Mouse (Mus musculus) hindbrain, postnatal 0 days (tissue): ENCODE measurements around the gene Bcas1. TPM values are rescaled to one million over a fixed set of nuclear protein-coding genes. Genes with fewer than 3 reads are reported as not detected.

ENCODE experiments used
- ATAC-seq: fragments of 200-750 bp; cut with Nextera tagmentation; 2 replicates; pipeline ENCODE4 v1.8.0; 2017; ENCODE audit warnings: mild to moderate bottlenecking, moderate TSS enrichment, moderate library complexity
- DNase-seq: peaks from one replicate; pipeline ENCODE4 v3.0.0-alpha.2; 2015; ENCODE audit warnings: low spot score
- H3K27ac ChIP-seq: fragments of 300-500 bp; sonication (generic); 2 replicates; pipeline ENCODE4 v1.5.1; 2014; ENCODE audit warnings: mild to moderate bottlenecking
- H3K27me3 ChIP-seq: fragments of 300-500 bp; sonication (generic); 2 replicates; pipeline ENCODE4 v1.6.1; 2014; ENCODE audit warnings: low read length, mixed read lengths; ENCODE audit not compliant: insufficient read depth
- H3K36me3 ChIP-seq: fragments of 300-500 bp; sonication (generic); 2 replicates; pipeline ENCODE4 v1.6.1; 2014; ENCODE audit warnings: low read length, mixed read lengths; ENCODE audit not compliant: insufficient read depth
- H3K4me1 ChIP-seq: fragments of 300-500 bp; sonication (generic); 2 replicates; pipeline ENCODE4 v1.6.1; 2014; ENCODE audit warnings: antibody characterized with exemption, low read length, mixed read lengths; ENCODE audit not compliant: insufficient read depth
- H3K4me2 ChIP-seq: fragments of 300-500 bp; sonication (generic); 2 replicates; pipeline ENCODE4 v1.6.1; 2014; ENCODE audit warnings: low read depth, mild to moderate bottlenecking, low read length, moderate library complexity, mixed read lengths
- H3K4me3 ChIP-seq: fragments of 300-500 bp; sonication (generic); 2 replicates; pipeline ENCODE4 v1.5.1; 2014; ENCODE audit warnings: low read length
- H3K9ac ChIP-seq: fragments of 300-500 bp; sonication (generic); replicated peaks from 2 replicates; pipeline ENCODE4 v1.6.1; 2014; ENCODE audit warnings: mild to moderate bottlenecking, low read length, moderate library complexity, mixed read lengths
- H3K9me3 ChIP-seq: fragments of 300-500 bp; sonication (generic); 2 replicates; pipeline ENCODE4 v1.6.1; 2016; ENCODE audit warnings: low read length, mixed read lengths
- CTCF ChIP-seq: IDR thresholded peaks from 2 replicates; pipeline ENCODE4 v1.5.1; 2016; ENCODE audit warnings: antibody characterized with exemption, control low read depth, low read depth
- WGBS: fragments of 180-500 bp; shearing (Covaris S2); extraction: QIAGEN DNeasy Blood & Tissue Kit; methylation state at CpG from one replicate; pipeline ENCODE4 v1.1.7; 2014; 5-methylcytosine and 5-hydroxymethylcytosine counted together
- polyA plus RNA-seq: library from polyadenylated mRNA; unstranded; fragments of >200 nt; fragmentation: Nextera tagmentation; extraction: Ambion mirVana; gene quantifications from 2 replicates; pipeline ENCODE4 v1.2.1, GENCODE M21; 2015
- total RNA-seq: library from RNA; depleted of rRNA; stranded (reverse); fragments of >200 nt; gene quantifications from 2 replicates; pipeline ENCODE4 v1.2.3, GENCODE M21; 2014

The Bcas1 gene
- total and polyA plus RNA-seq, 2 experiments from 2014 or later: 22.6 to 34.6 TPM

DNA sequence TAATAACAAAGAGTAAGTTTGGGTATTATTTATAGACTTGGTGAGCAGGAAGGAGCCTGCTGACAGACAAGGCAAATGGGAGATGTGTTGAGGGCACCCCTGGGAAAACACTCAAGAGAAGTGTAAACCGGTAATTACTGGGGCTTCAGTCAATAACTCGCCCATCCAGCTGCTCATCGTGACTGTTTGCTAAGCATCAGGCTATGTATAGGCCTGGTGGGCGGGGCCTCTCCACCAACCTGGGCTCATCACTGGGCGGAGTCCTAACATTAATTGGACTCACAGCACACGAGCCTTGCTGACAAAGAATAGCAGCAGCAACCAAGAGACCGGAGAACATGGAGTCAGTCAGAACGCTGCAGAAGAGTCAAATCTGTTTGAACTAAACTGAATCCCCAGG lies 1.3 kb upstream of the Bcas1 start:
- H3K27ac ChIP-seq: no peak overlapping the region

DNA sequence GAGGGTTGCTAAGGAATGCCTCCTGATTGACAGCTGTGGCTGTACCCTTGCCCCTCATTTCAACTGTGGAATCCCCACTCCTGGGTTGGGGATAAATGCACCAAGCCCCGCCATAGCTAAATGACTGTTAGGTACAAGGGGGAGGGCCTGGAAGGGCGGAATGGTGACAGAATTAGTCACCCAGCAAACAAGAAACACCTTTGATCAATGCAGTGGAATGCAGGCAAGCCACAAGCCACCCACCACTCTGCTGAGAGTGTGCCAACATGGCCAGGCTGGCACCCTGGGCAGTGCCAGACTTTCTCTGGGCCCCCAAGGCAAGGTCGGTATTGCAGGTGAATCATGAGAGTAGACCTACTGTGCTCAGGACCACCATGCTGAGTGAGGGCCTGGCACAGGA lies 3.5 kb downstream of the Bcas1 start:
- no peaks in the 10 kb centered on the region for H3K36me3 ChIP-seq
- H3K9me3 ChIP-seq: no peaks in the 10 kb centered on the region
- H3K4me3 ChIP-seq: no peak overlapping the region
- DNase-seq (no peak), ATAC-seq (no peak)
- H3K27me3 ChIP-seq: no peaks in the 10 kb centered on the region
- WGBS: 46% methylated on average over 3 of the region's 3 CpGs
- no peaks in the 10 kb centered on the region for H3K4me1 ChIP-seq
- H3K9ac ChIP-seq: no peak overlapping the region
- no peak overlapping the region for H3K27ac ChIP-seq
- no peak overlapping the region for H3K4me2 ChIP-seq
- no peak for TF ChIP-seq CTCF

More for the DNA sequence above, 1.3 kb upstream of the Bcas1 start:
- no peak for TF ChIP-seq CTCF
- Histone ChIP-seq H3K9ac (no peak overlapping the region), H3K4me1 (no peaks in the 10 kb centered on the region), H3K36me3 (no peaks in the 10 kb centered on the region), H3K9me3 (no peaks in the 10 kb centered on the region), H3K4me2 (no peak overlapping the region), H3K4me3 (no peak overlapping the region), H3K27me3 (no peaks in the 10 kb centered on the region)
- WGBS: 59% methylated on average over 8 of the region's 8 CpGs
- ATAC-seq (no peak), DNase-seq (no peak)

DNA sequence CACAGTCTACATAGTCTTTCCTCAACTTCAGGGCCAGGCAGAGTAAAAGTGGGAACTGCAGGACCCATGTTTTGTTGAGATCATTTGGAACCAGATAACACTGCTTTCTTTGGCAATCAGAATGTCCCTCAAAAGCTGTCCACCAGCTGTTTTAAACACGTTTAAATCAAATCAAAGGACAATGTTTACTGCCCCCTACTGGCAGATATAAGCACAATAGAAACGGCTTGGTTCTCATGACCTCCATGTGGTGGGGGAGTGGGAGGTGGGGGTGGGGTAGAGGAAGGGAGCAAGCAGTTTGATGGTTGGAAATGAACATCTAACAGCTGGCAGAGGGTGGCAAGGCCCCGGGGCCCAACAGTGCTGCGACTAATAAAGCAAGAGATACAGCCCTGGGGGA lies 5.7 kb downstream of the Bcas1 start:
- Histone ChIP-seq H3K4me2 (no peak overlapping the region), H3K36me3 (no peaks in the 10 kb centered on the region), H3K9me3 (no peaks in the 10 kb centered on the region), H3K27ac (no peak overlapping the region), H3K4me1 (no peaks in the 10 kb centered on the region), H3K27me3 (no peaks in the 10 kb centered on the region), H3K9ac (no peak overlapping the region), H3K4me3 (no peak overlapping the region)
- no peak for ATAC-seq
- DNase-seq: peak; percentile 40
- 50% methylated on average over 4 of the region's 4 CpGs for WGBS
- peak; percentile 39; the same call in 1 of the 2 replicates for TF ChIP-seq CTCF

- DNase-seq: peak; percentile 69
- ATAC-seq: no peak
Observed at GRCm38 (mm10) chr2:170418748-170419147, 8.9 kb downstream of the Bcas1 start.

GRCm38 (mm10) chr2:170411490-170412168 lies 16.0 kb downstream of the Bcas1 start:
- ATAC-seq: peak; percentile 33; the same call in 1 of the 2 replicates
- DNase-seq: peak; percentile 58
- no peak overlapping the region for H3K27ac ChIP-seq
- H3K9me3 ChIP-seq: no peaks in the 10 kb centered on the region
- no peaks in the 10 kb centered on the region for H3K27me3 ChIP-seq
- WGBS: 14% methylated on average over 13 of the region's 13 CpGs
- no peak overlapping the region for H3K9ac ChIP-seq
- TF ChIP-seq CTCF: peak; percentile 56
- H3K36me3 ChIP-seq: no peaks in the 10 kb centered on the region
- H3K4me1 ChIP-seq: peaks cover 3% of the 10 kb centered on the region; the same call in 1 of the 2 replicates
- peak overlapping the region; percentile 14 for H3K4me2 ChIP-seq
- no peak overlapping the region for H3K4me3 ChIP-seq

More at GRCm38 (mm10) chr2:170418748-170419147, 8.9 kb downstream of the Bcas1 start:
- peak; percentile 76 for TF ChIP-seq CTCF
- no peaks in the 10 kb centered on the region for H3K36me3 ChIP-seq
- no peak overlapping the region for H3K4me3 ChIP-seq
- no peaks in the 10 kb centered on the region for H3K4me1 ChIP-seq
- no peak overlapping the region for H3K9ac ChIP-seq
- WGBS: 50% methylated on average over 10 of the region's 10 CpGs
- no peak overlapping the region for H3K27ac ChIP-seq
- H3K27me3 ChIP-seq: no peaks in the 10 kb centered on the region
- no peaks in the 10 kb centered on the region for H3K9me3 ChIP-seq
- no peak overlapping the region for H3K4me2 ChIP-seq

DNA sequence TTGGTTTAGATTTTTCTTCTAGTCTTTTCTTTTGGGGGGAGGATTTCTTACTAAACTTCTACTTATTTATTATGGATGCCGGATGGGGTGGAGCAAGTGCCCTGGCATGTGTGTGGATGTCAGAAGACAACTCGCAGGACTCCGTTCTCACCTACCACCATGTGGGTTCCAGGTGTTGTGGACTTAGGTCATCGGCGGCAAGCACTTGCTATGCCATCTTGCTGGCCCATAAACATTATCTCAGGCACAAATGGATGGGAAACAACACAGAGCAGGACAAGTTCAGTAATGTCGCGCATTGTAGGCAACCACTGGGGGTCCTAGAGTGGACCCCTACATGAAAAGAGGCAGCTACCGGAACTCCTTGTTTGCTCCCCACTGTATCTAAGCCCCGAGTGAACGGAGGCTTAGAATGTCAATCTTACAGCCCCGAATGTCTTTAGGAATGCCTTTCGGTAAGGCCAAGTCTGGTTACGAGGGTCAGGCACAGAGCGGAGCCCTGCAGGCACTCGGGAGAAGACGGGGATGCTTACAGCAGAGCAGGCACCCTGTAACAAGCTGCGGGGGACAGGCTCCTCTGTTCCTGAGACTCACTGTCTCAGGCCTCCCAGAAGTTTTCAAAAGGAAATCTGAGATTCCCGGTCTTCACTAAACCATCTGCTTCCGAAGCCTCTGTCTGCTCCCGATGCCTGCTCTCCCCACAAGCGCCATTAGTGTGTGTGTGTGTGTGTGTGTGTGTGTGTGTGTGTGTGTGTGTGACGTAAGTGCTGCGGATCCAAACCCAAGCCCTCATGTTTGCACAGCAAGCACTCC lies 16.8 kb downstream of the Bcas1 start:
- peaks cover 10% of the 10 kb centered on the region; the same call in 1 of the 2 replicates for H3K4me1 ChIP-seq
- H3K9me3 ChIP-seq: no peaks in the 10 kb centered on the region
- H3K27ac ChIP-seq: no peak overlapping the region
- DNase-seq: no peak
- H3K4me2 ChIP-seq: peak overlapping the region; percentile 14
- no peaks in the 10 kb centered on the region for H3K27me3 ChIP-seq
- H3K4me3 ChIP-seq: no peak overlapping the region
- H3K9ac ChIP-seq: no peak overlapping the region
- no peaks in the 10 kb centered on the region for H3K36me3 ChIP-seq
- WGBS: 28% methylated on average over 23 of the region's 23 CpGs
- TF ChIP-seq CTCF: no peak
- peak; percentile 38; the same call in 1 of the 2 replicates for ATAC-seq
